Mouse (Mus musculus) forebrain, embryonic 13.5 days (tissue): ENCODE measurements around the gene Pelp1. TPM values are rescaled to one million over a fixed set of nuclear protein-coding genes. Genes with fewer than 3 reads are reported as not detected.
A peak's percentile ranks its signal among the peaks of the same experiment; 100 is the strongest.
"Not testable (repeated sequence)": the region's sequence is repeated elsewhere in the genome, so short reads cannot be mapped to it uniquely, and the experiment has no call there.

Experiments
- ATAC-seq: fragments of 200-750 bp; cut with Nextera tagmentation; 2 replicates; pipeline ENCODE4 v1.8.0; 2017
- H3K27ac ChIP-seq: fragments of 300-500 bp; sonication (generic); 2 replicates; pipeline ENCODE4 v1.5.1; 2015; ENCODE audit warnings: inconsistent platforms, mild to moderate bottlenecking, moderate library complexity
- H3K27me3 ChIP-seq: fragments of 300-500 bp; sonication (generic); 2 replicates; pipeline ENCODE4 v1.6.1; 2015; ENCODE audit warnings: mild to moderate bottlenecking, inconsistent platforms
- H3K36me3 ChIP-seq: fragments of 300-500 bp; sonication (generic); 2 replicates; pipeline ENCODE4 v1.6.1; 2015; ENCODE audit warnings: mild to moderate bottlenecking, inconsistent platforms; ENCODE audit not compliant: poor library complexity, severe bottlenecking
- H3K4me1 ChIP-seq: fragments of 300-500 bp; sonication (generic); 2 replicates; pipeline ENCODE4 v1.6.1; 2015; ENCODE audit warnings: inconsistent platforms
- H3K4me2 ChIP-seq: fragments of 300-500 bp; sonication (generic); 2 replicates; pipeline ENCODE4 v1.6.1; 2015; ENCODE audit warnings: inconsistent platforms, mild to moderate bottlenecking, moderate library complexity
- H3K4me3 ChIP-seq: fragments of 300-500 bp; sonication (generic); 2 replicates; pipeline ENCODE4 v1.5.1; 2015; ENCODE audit warnings: mild to moderate bottlenecking, inconsistent platforms
- H3K9ac ChIP-seq: fragments of 300-500 bp; sonication (generic); 2 replicates; pipeline ENCODE4 v1.6.1; 2015; ENCODE audit warnings: mild to moderate bottlenecking, inconsistent platforms
- H3K9me3 ChIP-seq: fragments of 300-500 bp; sonication (generic); replicated peaks from 2 replicates; pipeline ENCODE4 v1.6.1; 2016; ENCODE audit warnings: inconsistent platforms
- WGBS: fragments of 180-500 bp; shearing (Covaris S2); methylation state at CpG from one replicate; pipeline ENCODE4 v1.1.7; 2015; 5-methylcytosine and 5-hydroxymethylcytosine counted together
- polyA plus RNA-seq: library from polyadenylated mRNA; unstranded; fragments of >200 nt; fragmentation: Nextera tagmentation; extraction: Ambion mirVana; gene quantifications from 2 replicates; pipeline ENCODE4 v1.2.1, GENCODE M21; 2015

Pelp1 gene
- polyA plus RNA-seq, 1 experiment from 2014 or later = 32.0 TPM

- Histone ChIP-seq H3K9me3 (no peaks in the 10 kb centered on the region), H3K4me3 (no peak overlapping the region), H3K4me1 (peaks cover 24% of the 10 kb centered on the region), H3K36me3 (no peaks in the 10 kb centered on the region), H3K27ac (no peak overlapping the region), H3K4me2 (no peak overlapping the region), H3K27me3 (no peaks in the 10 kb centered on the region), H3K9ac (no peak overlapping the region)
- no peak for ATAC-seq
- WGBS = 72% methylated on average over 5 of the region's 5 CpGs
Observed at GRCm38 (mm10) chr11:70412591-70412990, 2.8 kb upstream of the Pelp1 start.

GRCm38 (mm10) chr11:70410297-70410643 is 439 bp upstream of the Pelp1 start:
- H3K36me3 ChIP-seq = peaks cover 7% of the 10 kb centered on the region
- H3K27me3 ChIP-seq = no peaks in the 10 kb centered on the region
- peak overlapping the region; percentile 95 for H3K4me2 ChIP-seq
- H3K9me3 ChIP-seq = no peaks in the 10 kb centered on the region
- 62% methylated on average over 6 of the region's 6 CpGs for WGBS
- H3K27ac ChIP-seq = peak overlapping the region; percentile 75
- H3K4me3 ChIP-seq = peak overlapping the region; percentile 95
- no peak; the same call in 1 of the 2 replicates for ATAC-seq
- peaks cover 26% of the 10 kb centered on the region for H3K4me1 ChIP-seq
- peak overlapping the region; percentile 97 for H3K9ac ChIP-seq

GRCm38 (mm10) chr11:70403598-70403997 is 6.2 kb downstream of the Pelp1 start:
- peaks cover 70% of the 10 kb centered on the region for H3K36me3 ChIP-seq
- H3K9ac ChIP-seq = no peak overlapping the region
- no peaks in the 10 kb centered on the region for H3K27me3 ChIP-seq
- ATAC-seq = no peak
- no peaks in the 10 kb centered on the region for H3K9me3 ChIP-seq
- H3K4me1 ChIP-seq = peaks cover 12% of the 10 kb centered on the region
- WGBS = 91% methylated on average over 2 of the region's 2 CpGs
- H3K4me3 ChIP-seq = no peak overlapping the region
- H3K27ac ChIP-seq = no peak overlapping the region
- no peak overlapping the region for H3K4me2 ChIP-seq

- peaks cover 48% of the 10 kb centered on the region for H3K36me3 ChIP-seq
- no peak for ATAC-seq
- no peak overlapping the region for H3K4me2 ChIP-seq
- no peaks in the 10 kb centered on the region for H3K9me3 ChIP-seq
- no peaks in the 10 kb centered on the region for H3K4me1 ChIP-seq
- no peak overlapping the region for H3K4me3 ChIP-seq
- WGBS = 88% methylated on average over 5 of the region's 5 CpGs
- no peak overlapping the region for H3K27ac ChIP-seq
- H3K9ac ChIP-seq = no peak overlapping the region
- H3K27me3 ChIP-seq = no peaks in the 10 kb centered on the region
Observed at GRCm38 (mm10) chr11:70389421-70389820, 20.4 kb downstream of the Pelp1 start.

GRCm38 (mm10) chr11:70387436-70387835 is 22.4 kb downstream of the Pelp1 start:
- no peak overlapping the region for H3K4me2 ChIP-seq
- no peak overlapping the region for H3K9ac ChIP-seq
- H3K27me3 ChIP-seq = no peaks in the 10 kb centered on the region
- WGBS = 79% methylated on average over 5 of the region's 5 CpGs
- no peak overlapping the region for H3K27ac ChIP-seq
- no peaks in the 10 kb centered on the region for H3K9me3 ChIP-seq
- peaks cover 31% of the 10 kb centered on the region for H3K36me3 ChIP-seq
- no peaks in the 10 kb centered on the region for H3K4me1 ChIP-seq
- H3K4me3 ChIP-seq = no peak overlapping the region
- no peak for ATAC-seq

- 89% methylated on average over 3 of the region's 3 CpGs for WGBS
- H3K27me3 ChIP-seq = no peaks in the 10 kb centered on the region
- H3K36me3 ChIP-seq = peaks cover 18% of the 10 kb centered on the region
- no peak overlapping the region for H3K27ac ChIP-seq
- H3K4me2 ChIP-seq = no peak overlapping the region
- H3K9ac ChIP-seq = no peak overlapping the region
- H3K4me1 ChIP-seq = no peaks in the 10 kb centered on the region
- no peak overlapping the region for H3K4me3 ChIP-seq
- ATAC-seq = no peak
- H3K9me3 ChIP-seq = no peaks in the 10 kb centered on the region
Observed at GRCm38 (mm10) chr11:70384136-70384535, 25.7 kb downstream of the Pelp1 start.

GRCm38 (mm10) chr11:70381330-70381729 is 28.5 kb downstream of the Pelp1 start:
- H3K4me1 ChIP-seq = no peaks in the 10 kb centered on the region
- WGBS = 89% methylated on average over 2 of the region's 2 CpGs
- H3K36me3 ChIP-seq = peaks cover 6% of the 10 kb centered on the region
- H3K27ac ChIP-seq = no peak overlapping the region
- H3K9ac ChIP-seq = no peak overlapping the region
- ATAC-seq = no peak
- H3K9me3 ChIP-seq = no peaks in the 10 kb centered on the region
- H3K27me3 ChIP-seq = no peaks in the 10 kb centered on the region
- H3K4me2 ChIP-seq = no peak overlapping the region
- H3K4me3 ChIP-seq = no peak overlapping the region

- Histone ChIP-seq H3K4me1 (no peaks in the 10 kb centered on the region), H3K9ac (no peak overlapping the region), H3K4me2 (no peak overlapping the region), H3K36me3 (peaks cover 3% of the 10 kb centered on the region), H3K27me3 (no peaks in the 10 kb centered on the region), H3K9me3 (no peaks in the 10 kb centered on the region), H3K27ac (no peak overlapping the region), H3K4me3 (no peak overlapping the region)
- WGBS = 86% methylated on average over 1 of the region's 1 CpGs
- ATAC-seq = no peak
Observed at GRCm38 (mm10) chr11:70380478-70381005, 29.3 kb downstream of the Pelp1 start.

- H3K4me3 ChIP-seq = no peak overlapping the region
- ATAC-seq = no peak
- no peaks in the 10 kb centered on the region for H3K36me3 ChIP-seq
- H3K4me2 ChIP-seq = no peak overlapping the region
- H3K9ac ChIP-seq = no peak overlapping the region
- no peaks in the 10 kb centered on the region for H3K4me1 ChIP-seq
- H3K27me3 ChIP-seq = no peaks in the 10 kb centered on the region; the same call in 1 of the 2 replicates
- H3K9me3 ChIP-seq = no peaks in the 10 kb centered on the region
- H3K27ac ChIP-seq = no peak overlapping the region
- 90% methylated on average over 6 of the region's 6 CpGs for WGBS
Observed at GRCm38 (mm10) chr11:70376054-70376453, 33.8 kb downstream of the Pelp1 start.

- H3K4me2 ChIP-seq = no peak overlapping the region
- no peaks in the 10 kb centered on the region for H3K4me1 ChIP-seq
- no peak for ATAC-seq
- no peaks in the 10 kb centered on the region for H3K9me3 ChIP-seq
- H3K4me3 ChIP-seq = no peak overlapping the region
- no peak overlapping the region for H3K27ac ChIP-seq
- no peak overlapping the region for H3K9ac ChIP-seq
- 76% methylated on average over 3 of the region's 3 CpGs for WGBS
- no peaks in the 10 kb centered on the region; the same call in 1 of the 2 replicates for H3K27me3 ChIP-seq
- H3K36me3 ChIP-seq = no peaks in the 10 kb centered on the region
Observed at GRCm38 (mm10) chr11:70374302-70374701, 35.5 kb downstream of the Pelp1 start.

GRCm38 (mm10) chr11:70372849-70373557 is 36.8 kb downstream of the Pelp1 start:
- Histone ChIP-seq H3K27me3 (no peaks in the 10 kb centered on the region; the same call in 1 of the 2 replicates), H3K9me3 (no peaks in the 10 kb centered on the region), H3K4me3 (no peak overlapping the region), H3K36me3 (no peaks in the 10 kb centered on the region), H3K4me1 (no peaks in the 10 kb centered on the region), H3K4me2 (no peak overlapping the region), H3K27ac (no peak overlapping the region), H3K9ac (no peak overlapping the region)
- 81% methylated on average over 7 of the region's 7 CpGs for WGBS
- no peak for ATAC-seq

- Histone ChIP-seq H3K36me3 (no peaks in the 10 kb centered on the region), H3K4me1 (no peaks in the 10 kb centered on the region), H3K9ac (no peak overlapping the region), H3K27me3 (no peaks in the 10 kb centered on the region; the same call in 1 of the 2 replicates), H3K9me3 (no peaks in the 10 kb centered on the region), H3K4me2 (no peak overlapping the region), H3K4me3 (no peak overlapping the region), H3K27ac (no peak overlapping the region)
- no peak for ATAC-seq
Observed at GRCm38 (mm10) chr11:70372396-70372795, 37.4 kb downstream of the Pelp1 start.

- H3K4me3 ChIP-seq, H3K27me3 ChIP-seq, H3K4me2 ChIP-seq, H3K27ac ChIP-seq, H3K9me3 ChIP-seq, H3K4me1 ChIP-seq, ATAC-seq, H3K36me3 ChIP-seq, H3K9ac ChIP-seq: not testable (repeated sequence)
- 76% methylated on average over 2 of the region's 2 CpGs for WGBS
Observed at GRCm38 (mm10) chr11:70368626-70369025, 41.2 kb downstream of the Pelp1 start.
